Mouse (Mus musculus) heart, embryonic 11.5 days (tissue): Measurements from ENCODE around the gene Nkx2-3. TPM values are rescaled to one million over a fixed set of nuclear protein-coding genes. Genes with fewer than 3 reads are reported as not detected.

Experiments
- ATAC-seq: fragments of 200-750 bp; cut with Nextera tagmentation; replicated peaks from 2 replicates; pipeline ENCODE4 v1.8.0; 2017; ENCODE audit warnings: moderate library complexity; ENCODE audit not compliant: insufficient number of reproducible peaks, low FRiP score, low TSS enrichment
- H3K27ac ChIP-seq: fragments of 300-500 bp; sonication (generic); 2 replicates; pipeline ENCODE4 v1.5.1; 2014; ENCODE audit warnings: mild to moderate bottlenecking, low read depth, low read length
- H3K27me3 ChIP-seq: fragments of 300-500 bp; sonication (generic); 2 replicates; pipeline ENCODE4 v1.6.1; 2014; ENCODE audit warnings: mild to moderate bottlenecking, low read length, mixed read lengths; ENCODE audit not compliant: control insufficient read depth, insufficient read depth
- H3K36me3 ChIP-seq: fragments of 300-500 bp; sonication (generic); 2 replicates; pipeline ENCODE4 v1.6.1; 2014; ENCODE audit warnings: mild to moderate bottlenecking, low read length, moderate library complexity, mixed read lengths; ENCODE audit not compliant: control insufficient read depth, insufficient read depth
- H3K4me1 ChIP-seq: fragments of 300-500 bp; sonication (generic); 2 replicates; pipeline ENCODE4 v1.6.1; 2014; ENCODE audit warnings: low read length; ENCODE audit not compliant: control insufficient read depth, insufficient read depth
- H3K4me2 ChIP-seq: fragments of 300-500 bp; sonication (generic); 2 replicates; pipeline ENCODE4 v1.6.1; 2014; ENCODE audit warnings: mild to moderate bottlenecking, moderate library complexity
- H3K4me3 ChIP-seq: fragments of 300-500 bp; sonication (generic); 2 replicates; pipeline ENCODE4 v1.5.1; 2014; ENCODE audit warnings: low read depth, low read length
- H3K9ac ChIP-seq: fragments of 300-500 bp; sonication (generic); 2 replicates; pipeline ENCODE4 v1.6.1; 2014; ENCODE audit warnings: mild to moderate bottlenecking, low read depth, low read length, moderate library complexity
- H3K9me3 ChIP-seq: fragments of 300-500 bp; sonication (generic); replicated peaks from 2 replicates; pipeline ENCODE4 v1.6.1; 2016; ENCODE audit warnings: low read length; ENCODE audit not compliant: control insufficient read depth
- WGBS: fragments of 180-500 bp; shearing (Covaris S2); extraction: QIAGEN DNeasy Blood & Tissue Kit; methylation state at CpG from one replicate; pipeline ENCODE4 v1.1.7; 2014; ENCODE audit not compliant: insufficient replicate concordance; 5-methylcytosine and 5-hydroxymethylcytosine counted together
- polyA plus RNA-seq: library from polyadenylated mRNA; unstranded; fragments of >200 nt; fragmentation: Nextera tagmentation; extraction: Ambion mirVana; gene quantifications from 2 replicates; pipeline ENCODE4 v1.2.1, GENCODE M21; 2014

Nkx2-3 gene
- polyA plus RNA-seq, 1 experiment from 2014 or later = not detected

GRCm38 (mm10) chr19:43583595-43583994 is 28.5 kb upstream of the Nkx2-3 start:
- ATAC-seq = no peak
- Histone ChIP-seq H3K27ac (no peak overlapping the region), H3K4me3 (0 out of 2 replicates have a peak overlapping the region, but pooled peaks have one; percentile 1), H3K9me3 (no peaks in the 10 kb centered on the region), H3K27me3 (peaks cover 60% of the 10 kb centered on the region), H3K4me1 (peaks cover 5% of the 10 kb centered on the region; the same call in 1 of the 2 replicates), H3K9ac (no peak overlapping the region), H3K36me3 (no peaks in the 10 kb centered on the region), H3K4me2 (peak overlapping the region; percentile 44)
- 1% methylated on average over 17 of the region's 17 CpGs for WGBS

GRCm38 (mm10) chr19:43584788-43585187 is 27.3 kb upstream of the Nkx2-3 start:
- Histone ChIP-seq H3K9ac (no peak overlapping the region), H3K27ac (no peak overlapping the region), H3K4me3 (peak overlapping the region; percentile 27), H3K36me3 (no peaks in the 10 kb centered on the region), H3K9me3 (no peaks in the 10 kb centered on the region), H3K4me1 (peaks cover 5% of the 10 kb centered on the region; the same call in 1 of the 2 replicates), H3K4me2 (peak overlapping the region; percentile 60), H3K27me3 (peaks cover 51% of the 10 kb centered on the region)
- under 1% methylated on average over 13 of the region's 13 CpGs for WGBS
- no peak for ATAC-seq

- WGBS = 64% methylated on average over 4 of the region's 4 CpGs
- Histone ChIP-seq H3K36me3 (no peaks in the 10 kb centered on the region), H3K4me3 (no peak overlapping the region), H3K27ac (no peak overlapping the region), H3K4me1 (no peaks in the 10 kb centered on the region), H3K27me3 (peaks cover 50% of the 10 kb centered on the region), H3K9me3 (no peaks in the 10 kb centered on the region), H3K9ac (no peak overlapping the region), H3K4me2 (no peak overlapping the region)
- no peak for ATAC-seq
These were observed 20.1 kb upstream of the Nkx2-3 start for GRCm38 (mm10) chr19:43592026-43592425.

GRCm38 (mm10) chr19:43596981-43597380 is 15.1 kb upstream of the Nkx2-3 start:
- no peak overlapping the region for H3K4me3 ChIP-seq
- WGBS = 7% methylated on average over 5 of the region's 5 CpGs
- no peak overlapping the region for H3K4me2 ChIP-seq
- ATAC-seq = no peak
- H3K27me3 ChIP-seq = peaks cover 89% of the 10 kb centered on the region
- no peak overlapping the region for H3K9ac ChIP-seq
- no peak overlapping the region for H3K27ac ChIP-seq
- no peaks in the 10 kb centered on the region for H3K36me3 ChIP-seq
- no peaks in the 10 kb centered on the region for H3K9me3 ChIP-seq
- H3K4me1 ChIP-seq = peaks cover 3% of the 10 kb centered on the region; the same call in 1 of the 2 replicates

GRCm38 (mm10) chr19:43598741-43599660 is 13.1 kb upstream of the Nkx2-3 start:
- peaks cover 94% of the 10 kb centered on the region for H3K27me3 ChIP-seq
- H3K4me2 ChIP-seq = peak overlapping the region; percentile 25; the same call in 1 of the 2 replicates
- ATAC-seq = no peak
- H3K36me3 ChIP-seq = no peaks in the 10 kb centered on the region
- no peaks in the 10 kb centered on the region for H3K9me3 ChIP-seq
- peaks cover 3% of the 10 kb centered on the region; the same call in 1 of the 2 replicates for H3K4me1 ChIP-seq
- no peak overlapping the region for H3K9ac ChIP-seq
- H3K27ac ChIP-seq = no peak overlapping the region
- WGBS = 3% methylated on average over 22 of the region's 25 CpGs
- H3K4me3 ChIP-seq = no peak overlapping the region

- ATAC-seq = no peak
- Histone ChIP-seq H3K4me1 (peaks cover 3% of the 10 kb centered on the region; the same call in 1 of the 2 replicates), H3K4me3 (peak overlapping the region; percentile 3; the same call in 1 of the 2 replicates), H3K9me3 (no peaks in the 10 kb centered on the region), H3K27me3 (peaks cover 98% of the 10 kb centered on the region), H3K9ac (no peak overlapping the region), H3K36me3 (no peaks in the 10 kb centered on the region), H3K4me2 (peak overlapping the region; percentile 25; the same call in 1 of the 2 replicates), H3K27ac (no peak overlapping the region)
- under 1% methylated on average over 27 of the region's 27 CpGs for WGBS
These were observed 12.2 kb upstream of the Nkx2-3 start for GRCm38 (mm10) chr19:43599776-43600544.

GRCm38 (mm10) chr19:43600545-43601331 is 11.4 kb upstream of the Nkx2-3 start:
- H3K9ac ChIP-seq = no peak overlapping the region
- 2% methylated on average over 33 of the region's 33 CpGs for whole genome bisulfite sequencing
- no peak for ATAC-seq
- H3K4me2 ChIP-seq = no peak overlapping the region
- H3K4me1 ChIP-seq = peaks cover 3% of the 10 kb centered on the region; the same call in 1 of the 2 replicates
- no peak overlapping the region for H3K4me3 ChIP-seq
- H3K27me3 ChIP-seq = peaks cover 98% of the 10 kb centered on the region
- no peak overlapping the region for H3K27ac ChIP-seq
- no peaks in the 10 kb centered on the region for H3K9me3 ChIP-seq
- no peaks in the 10 kb centered on the region for H3K36me3 ChIP-seq

GRCm38 (mm10) chr19:43601440-43601839 is 10.7 kb upstream of the Nkx2-3 start:
- ATAC-seq = no peak
- Histone ChIP-seq H3K4me3 (no peak overlapping the region), H3K4me2 (no peak overlapping the region), H3K36me3 (no peaks in the 10 kb centered on the region), H3K9ac (no peak overlapping the region), H3K4me1 (peaks cover 3% of the 10 kb centered on the region; the same call in 1 of the 2 replicates), H3K27me3 (peaks cover 98% of the 10 kb centered on the region), H3K27ac (no peak overlapping the region), H3K9me3 (no peaks in the 10 kb centered on the region)
- 1% methylated on average over 27 of the region's 27 CpGs for WGBS
